Mouse (Mus musculus): Measurements from ENCODE around the gene Xylt2.

GRCm38 (mm10) chr11:94718113-94718909, 41.0 kb upstream of the Xylt2 start:
- no peak for TF ChIP-seq POLR2AphosphoS2 (IDR thresholded peaks at IDR 0.05; ENCODE audit: low read depth, low read length)
- TF ChIP-seq CTCF (conservative IDR thresholded peaks at IDR 0.05 in 1 of 2, IDR thresholded peaks at IDR 0.05 in 1 of 2; ENCODE audit: low read depth in 2 of 2, low read length in 2 of 2), result no peak
- no peak for TF ChIP-seq MAFK (IDR thresholded peaks at IDR 0.05; ENCODE audit: insufficient replicate concordance, low read length)
- TF ChIP-seq POLR2A (IDR thresholded peaks at IDR 0.05; ENCODE audit: low read depth, low read length), result no peak
- no peak for TF ChIP-seq HCFC1 (IDR thresholded peaks at IDR 0.05; ENCODE audit: low read depth, low read length)
- TF ChIP-seq RAD21 (IDR thresholded peaks at IDR 0.05; ENCODE audit: low read depth, low read length), result no peak
- no peak for TF ChIP-seq E2F4 (IDR thresholded peaks at IDR 0.05; ENCODE audit: insufficient replicate concordance, low read depth, low read length)
- TF ChIP-seq NRF1 (IDR thresholded peaks at IDR 0.05; ENCODE audit: low read depth, low read length), result no peak
- no peak for TF ChIP-seq EP300 (IDR thresholded peaks at IDR 0.05; ENCODE audit: low read length)
- TF ChIP-seq ZKSCAN1 (IDR thresholded peaks at IDR 0.05; ENCODE audit: borderline replicate concordance, low read depth, low read length), result no peak
- TF ChIP-seq ZMIZ1 (IDR thresholded peaks at IDR 0.05; ENCODE audit: low read depth, low read length), result no peak
- TF ChIP-seq MAX (IDR thresholded peaks at IDR 0.05; ENCODE audit: low read length), result no peak
- no peak for TF ChIP-seq GABPA (IDR thresholded peaks at IDR 0.05; ENCODE audit: insufficient replicate concordance, low read depth, low read length)
